14 mouse cellular contexts compared by ENCODE assay signal in the genomic region with DNA sequence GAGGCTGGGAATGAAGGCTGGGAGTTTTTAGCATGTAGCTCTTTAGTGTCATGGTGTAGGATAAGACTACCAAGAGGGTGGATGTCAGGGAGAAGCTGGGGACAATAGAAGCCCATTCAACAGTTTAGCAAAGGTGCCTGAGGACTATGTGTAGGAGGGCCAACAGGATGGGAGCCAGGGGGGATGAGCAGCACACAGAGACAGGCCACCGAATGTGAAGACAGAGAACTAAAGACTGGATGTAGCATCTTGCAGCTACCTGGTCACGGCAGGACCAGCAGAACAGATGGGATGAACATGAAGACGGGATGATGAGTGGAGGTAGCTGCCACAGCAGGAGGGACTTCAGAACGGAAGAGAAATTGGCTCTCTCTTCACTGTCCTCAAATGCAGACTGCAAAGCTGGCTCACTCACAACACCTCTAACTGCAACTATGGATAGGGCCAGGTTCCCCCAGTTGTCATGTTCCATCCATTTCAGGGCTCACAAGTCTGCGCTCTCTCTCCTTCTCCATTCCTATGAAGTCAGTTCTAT. TPM values are rescaled to one million over a fixed set of nuclear protein-coding genes. Genes with fewer than 3 reads are reported as not detected.
"Had no signal": no experiment of that assay in that cellular context is flagged by ENCODE, and none has a peak within 500 bp of the region (broad histone marks: within the 10 kb centered on the region; RNA-seq: fewer than 3 reads in every experiment).

No protein-coding gene starts in this region.

- H3K4me3 ChIP-seq: limb, embryonic 13.5 days; midbrain, embryonic 13.5 days; stomach, embryonic 15.5 days had no signal

- DNase-seq: kidney, postnatal 25 days; left cerebral cortex, postnatal 4 days; lung, adult 18-20 months; right cerebral cortex, postnatal 14 days; thymus, adult 2 months; thymus, postnatal 25 days had no signal

- H3K9ac ChIP-seq: limb, embryonic 13.5 days; liver, embryonic 14.5 days; midbrain, embryonic 13.5 days; stomach, embryonic 15.5 days had no signal

- H3K9me3 ChIP-seq: limb, embryonic 13.5 days; midbrain, embryonic 13.5 days; stomach, embryonic 15.5 days had no signal

- H3K4me2 ChIP-seq: limb, embryonic 13.5 days; midbrain, embryonic 13.5 days; stomach, embryonic 15.5 days had no signal

- H3K27ac ChIP-seq: limb, embryonic 13.5 days; liver, embryonic 14.5 days; midbrain, embryonic 13.5 days; stomach, embryonic 15.5 days had no signal

- H3K27me3 ChIP-seq: limb, embryonic 13.5 days; midbrain, embryonic 13.5 days; stomach, embryonic 15.5 days had no signal

- H3K36me3 ChIP-seq: limb, embryonic 13.5 days; midbrain, embryonic 13.5 days; stomach, embryonic 15.5 days had no signal

- ATAC-seq: midbrain, embryonic 13.5 days had no signal

- H3K4me1 ChIP-seq: limb, embryonic 13.5 days; midbrain, embryonic 13.5 days; stomach, embryonic 15.5 days had no signal

RNA-seq across cellular contexts. Expression of gene Gm12216, which starts 42.1 kb away (rescaled TPM):
- total RNA-seq: midbrain, postnatal 0 days had no signal

RNA-seq across cellular contexts. Expression of gene Gm17334, which starts 43.9 kb away (rescaled TPM):
- total RNA-seq: left cerebral cortex, postnatal 4 days; liver, adult 2 months; midbrain, postnatal 0 days had no signal
- polyA plus RNA-seq: liver, embryonic 14.5 days; midbrain, embryonic 13.5 days; midbrain, postnatal 0 days; neural tube, embryonic 14.5 days; testis, adult 2 months had no signal
